Mouse (Mus musculus) Muller cell, postnatal 12 days (primary cell): ENCODE results near the gene Osbpl3.
A peak's percentile ranks its signal among the peaks of the same experiment; 100 is the strongest.

Experiments used
- DNase-seq: peaks from one replicate; pipeline ENCODE4 v3.0.0-alpha.2; 2015; ENCODE audit errors: inconsistent ontology term

The Osbpl3 gene

DNA sequence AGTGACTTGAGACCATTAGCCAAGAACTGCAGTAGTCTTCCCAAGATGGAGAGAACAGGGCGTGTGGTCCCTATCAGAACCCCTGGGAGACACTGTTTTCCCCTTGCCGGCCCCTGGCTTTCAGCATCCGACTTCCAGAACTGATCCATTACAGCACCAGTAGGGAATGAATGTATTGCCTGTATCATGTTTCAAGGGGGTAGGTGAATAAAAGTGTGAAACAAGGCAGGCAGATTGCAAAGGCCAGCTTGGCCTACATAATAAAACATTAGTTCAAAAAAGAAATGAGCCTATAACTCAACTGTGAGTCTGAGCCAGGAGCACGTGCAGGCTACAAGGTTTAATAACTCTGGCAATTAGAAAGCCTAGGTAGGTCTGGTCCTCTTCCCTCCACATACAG is 52.5 kb downstream of the Osbpl3 start:
- DNase-seq = no peak

DNA sequence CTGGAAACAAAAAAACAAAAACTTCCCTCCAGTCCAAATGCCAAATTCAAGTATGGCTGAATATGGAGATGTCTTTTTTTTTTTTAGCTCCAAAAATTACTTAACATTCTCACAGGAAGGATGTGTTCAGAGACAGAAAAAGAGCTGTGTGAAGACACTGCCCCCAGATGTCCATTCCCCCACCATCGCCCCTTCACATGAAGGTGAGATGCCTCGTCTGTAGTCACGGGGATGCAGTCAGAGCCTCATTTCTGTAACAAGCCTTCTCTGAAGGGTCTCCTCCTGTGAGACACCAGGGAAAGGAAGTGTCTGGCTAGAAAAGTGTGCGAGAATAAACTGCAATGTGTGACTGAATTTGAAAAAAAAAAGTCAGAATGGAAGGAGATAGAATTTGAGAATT is 53.1 kb downstream of the Osbpl3 start:
- DNase-seq = no peak

DNA sequence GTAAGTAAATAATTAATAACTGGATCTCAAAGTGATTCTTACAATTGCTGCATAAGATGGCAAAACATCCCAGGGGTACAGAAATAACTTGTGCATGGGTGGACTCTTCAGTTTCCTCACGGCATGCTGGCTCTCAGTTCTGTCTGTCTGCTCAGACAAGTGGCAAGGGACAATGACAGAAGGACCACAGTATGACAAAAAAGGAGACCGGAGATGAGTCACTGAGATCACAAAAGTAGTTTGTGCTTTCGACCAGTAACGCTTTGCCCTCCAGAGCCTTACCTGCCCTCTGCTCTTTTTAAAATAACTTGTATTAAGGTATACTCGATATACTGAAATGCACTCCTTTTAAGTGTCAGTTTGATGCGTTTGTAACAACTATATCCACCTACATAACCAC is 55.8 kb downstream of the Osbpl3 start:
- DNase-seq = no peak

DNA sequence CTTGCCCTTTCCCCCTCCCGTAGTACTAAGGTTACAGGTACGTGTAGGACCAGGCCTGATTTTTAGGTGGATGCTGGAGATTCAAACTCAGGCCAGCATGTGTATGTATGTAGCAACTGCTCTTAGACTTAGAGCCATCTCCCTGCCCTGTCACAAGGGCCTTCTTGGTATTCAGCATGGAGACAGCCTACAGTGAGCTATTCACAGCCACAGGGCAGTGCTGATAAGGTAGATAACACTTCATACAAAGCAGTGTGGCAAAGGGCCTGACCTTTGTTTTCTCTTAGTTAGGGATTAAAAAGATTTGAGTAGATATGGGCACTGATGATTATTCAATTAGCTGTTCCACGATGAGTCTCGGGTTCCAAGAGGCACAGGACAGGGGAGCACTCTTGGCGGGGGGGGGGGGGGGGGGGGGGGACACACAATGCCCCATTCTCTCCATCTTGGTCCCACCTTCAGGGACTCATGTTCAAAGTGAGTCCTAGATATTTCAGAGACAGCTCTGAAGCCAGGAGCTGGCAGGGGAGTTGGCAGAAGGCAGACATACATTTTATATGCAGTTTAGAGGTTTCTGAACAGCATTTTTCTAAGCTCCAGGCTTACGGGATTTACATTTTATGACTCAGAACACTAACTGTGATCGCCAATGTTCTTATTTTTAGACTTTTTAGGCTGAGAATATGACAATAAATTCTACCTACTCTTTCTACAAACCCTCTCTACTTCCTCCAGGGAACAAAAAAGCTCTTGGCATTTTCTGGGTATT is 56.4 kb downstream of the Osbpl3 start:
- DNase-seq = no peak

DNA sequence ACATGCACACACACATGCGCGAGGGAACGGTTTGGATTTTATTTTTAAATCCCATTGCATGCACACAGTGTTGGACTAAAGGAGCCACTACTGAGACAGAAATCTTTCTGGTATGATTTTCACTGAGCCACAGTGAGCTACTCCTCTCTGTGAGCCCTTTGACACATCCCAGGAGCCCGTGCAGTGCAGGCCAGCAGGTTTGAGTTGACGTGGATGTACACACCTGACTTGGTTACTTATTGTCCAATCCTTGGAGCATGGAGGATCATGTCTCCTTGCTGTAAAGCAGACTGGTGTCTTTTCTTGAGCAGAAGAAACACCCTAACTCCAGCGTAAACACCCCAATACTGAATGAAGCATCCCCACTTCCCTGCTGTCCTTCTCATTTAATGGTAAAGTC is 57.7 kb downstream of the Osbpl3 start:
- DNase-seq = no peak

DNA sequence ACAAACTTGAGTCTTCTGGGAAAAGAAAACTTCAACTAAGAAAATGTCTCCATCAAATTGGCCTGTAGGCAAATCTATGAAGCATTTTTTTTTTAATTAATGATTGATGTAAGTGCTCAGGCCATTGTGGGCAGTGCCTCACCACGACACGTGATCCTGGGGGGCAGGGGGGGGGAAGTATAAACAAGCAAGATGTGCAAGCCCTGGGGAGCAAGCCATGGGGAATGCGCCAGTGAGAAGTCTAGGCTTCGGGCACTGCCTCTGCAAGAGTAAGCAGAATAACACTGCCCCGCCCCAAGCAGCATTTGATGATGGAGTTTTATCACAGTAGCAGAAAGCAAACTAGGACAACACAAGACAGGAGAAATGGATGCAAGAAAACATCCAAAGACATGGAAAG is 58.9 kb downstream of the Osbpl3 start:
- peak; percentile 77 for DNase-seq

DNA sequence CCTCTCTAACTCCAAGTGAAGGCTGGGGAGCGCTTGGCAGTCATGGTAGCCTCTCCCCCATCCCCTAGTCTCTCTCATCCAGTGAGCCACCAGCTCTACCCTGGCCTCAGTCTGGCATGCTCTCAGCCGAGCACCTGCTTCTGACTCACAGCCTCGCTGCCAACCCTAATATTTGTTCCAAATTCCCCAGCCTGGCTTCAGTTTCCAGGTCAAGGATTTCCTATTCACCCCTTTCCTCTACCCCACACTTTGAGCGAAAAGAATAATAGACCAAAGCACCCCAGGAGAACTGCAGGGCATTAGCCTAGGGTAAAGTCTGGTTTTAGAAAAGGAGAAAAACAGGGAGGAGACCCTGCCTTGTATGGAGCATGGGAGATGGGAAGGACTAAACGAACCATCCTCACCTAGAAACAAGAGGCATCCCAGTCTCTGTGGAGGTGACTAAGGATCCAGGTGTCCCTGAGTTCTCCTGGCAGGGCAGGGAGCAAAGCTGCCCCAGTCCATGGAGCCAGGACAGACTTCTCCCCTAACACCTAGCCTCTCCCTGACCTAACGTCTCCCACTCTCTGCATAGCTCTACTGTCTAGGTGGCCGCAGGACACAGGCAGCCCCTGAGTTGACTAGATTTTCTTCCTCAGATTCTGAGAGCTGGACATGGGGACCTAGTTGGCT is 60.2 kb downstream of the Osbpl3 start:
- DNase-seq = peak; percentile 94

DNA sequence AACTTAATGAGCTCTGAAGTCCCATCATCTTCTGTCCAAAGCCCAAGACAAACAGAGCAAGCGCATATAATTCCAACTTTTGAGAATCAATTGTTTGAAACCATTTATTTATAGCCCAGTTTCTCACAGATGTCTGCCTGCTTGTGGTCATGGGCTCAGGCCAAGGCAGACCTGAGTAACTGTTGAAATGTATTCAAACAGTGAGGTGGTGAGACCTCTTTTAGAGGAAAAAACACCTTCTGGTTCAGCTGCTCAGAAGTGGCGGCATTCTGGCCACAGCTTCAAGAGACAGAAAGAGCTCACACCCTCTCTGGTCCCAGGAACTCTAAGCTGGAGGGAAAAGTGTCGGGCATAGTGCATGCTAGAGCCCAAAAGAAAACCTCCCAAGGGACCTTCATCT is 61.6 kb downstream of the Osbpl3 start:
- DNase-seq = peak; percentile 77

DNA sequence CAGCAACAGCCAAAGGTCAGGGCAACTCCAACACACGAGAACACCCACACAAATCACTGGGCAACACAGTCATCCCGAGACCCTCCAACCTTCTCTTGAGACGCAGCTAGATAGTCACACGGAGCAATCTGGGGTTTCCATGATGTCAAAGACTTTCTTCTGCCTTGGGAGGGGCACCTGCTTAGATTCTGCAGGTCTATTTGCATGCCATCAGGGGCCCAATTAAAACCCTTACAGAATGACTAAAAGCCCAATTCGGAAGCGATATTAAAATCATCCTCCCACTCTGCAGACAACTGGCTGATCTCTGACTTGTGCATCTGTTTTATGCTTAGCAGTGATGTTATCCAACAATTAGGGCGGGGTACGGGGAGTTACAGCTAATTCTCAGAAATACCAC is 62.0 kb downstream of the Osbpl3 start:
- peak; percentile 45 for DNase-seq

DNA sequence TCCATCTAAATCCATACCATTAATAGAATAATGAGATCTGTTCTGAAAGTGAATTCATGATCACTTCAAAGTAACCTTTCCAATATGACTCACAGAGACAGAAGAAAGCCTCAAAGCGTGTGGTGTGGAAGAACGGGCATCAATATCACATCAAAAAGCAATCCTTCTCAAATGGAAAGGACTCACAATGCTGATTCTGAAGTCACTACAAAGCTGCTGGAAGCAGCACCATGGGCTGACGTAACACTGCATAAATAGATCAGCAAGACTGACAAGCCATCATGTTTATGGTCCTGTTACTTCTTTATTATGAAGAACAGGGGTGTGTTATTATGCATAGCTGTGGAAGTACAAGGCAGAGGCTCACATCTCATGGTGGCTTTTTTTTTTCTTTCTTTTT is 64.0 kb downstream of the Osbpl3 start:
- no peak for DNase-seq

DNA sequence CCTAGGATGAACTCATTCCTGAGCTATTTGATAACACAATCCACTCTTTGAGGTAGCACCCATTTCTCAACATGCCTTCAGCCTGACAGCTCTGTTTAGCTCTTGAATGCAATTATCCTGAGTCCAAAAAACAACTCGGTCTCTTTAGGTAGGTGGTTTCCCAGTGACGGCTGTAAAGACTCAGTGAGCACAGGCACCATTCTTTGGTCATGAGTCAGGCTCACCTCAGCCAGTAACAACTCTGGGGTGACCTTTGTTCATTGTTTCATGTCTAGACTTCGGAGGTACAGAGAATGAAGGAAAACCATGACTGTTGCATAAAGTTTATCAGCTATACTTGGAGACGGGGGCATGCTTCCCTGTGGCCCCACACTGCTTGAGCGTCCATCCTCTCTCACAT is 65.7 kb downstream of the Osbpl3 start:
- DNase-seq = peak; percentile 92

DNA sequence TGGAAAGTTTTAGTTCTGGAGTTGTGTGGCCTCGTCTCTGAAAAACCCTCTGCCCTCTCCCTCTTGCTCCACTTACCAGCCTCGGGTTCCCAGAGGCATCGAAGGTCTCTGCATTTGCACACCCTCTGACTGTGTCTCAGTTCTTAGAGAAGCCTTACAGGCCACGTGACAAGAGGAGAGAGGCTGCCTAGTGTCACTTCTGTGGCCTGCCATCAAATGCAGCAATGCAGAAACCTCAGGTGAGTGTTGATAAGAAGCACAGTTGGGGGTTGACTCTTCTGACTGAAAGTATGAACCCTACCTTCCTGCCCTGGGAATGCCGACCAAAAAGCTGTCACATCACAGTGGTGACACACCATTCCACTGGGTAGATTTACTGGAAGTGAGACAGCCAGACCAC is 68.4 kb downstream of the Osbpl3 start:
- DNase-seq = no peak

DNA sequence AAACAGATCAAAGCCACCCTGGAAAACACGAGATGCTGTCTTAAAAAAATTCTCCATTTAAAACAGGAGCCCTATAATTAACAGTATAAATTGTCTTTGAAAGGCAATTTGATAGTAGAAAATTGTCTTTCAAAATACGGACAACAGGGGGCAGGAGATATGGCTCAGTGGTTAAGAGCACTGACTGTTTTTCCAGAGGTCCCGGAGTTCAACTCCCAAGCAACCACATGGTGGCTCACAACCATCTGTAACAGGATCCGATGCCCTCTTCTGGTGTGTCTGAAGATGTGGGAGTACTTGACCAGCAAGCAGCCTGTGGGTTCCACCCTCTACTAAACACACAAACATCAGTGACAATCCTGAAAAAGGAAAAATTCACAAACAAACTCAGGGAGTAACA is 69.5 kb downstream of the Osbpl3 start:
- DNase-seq = no peak

DNA sequence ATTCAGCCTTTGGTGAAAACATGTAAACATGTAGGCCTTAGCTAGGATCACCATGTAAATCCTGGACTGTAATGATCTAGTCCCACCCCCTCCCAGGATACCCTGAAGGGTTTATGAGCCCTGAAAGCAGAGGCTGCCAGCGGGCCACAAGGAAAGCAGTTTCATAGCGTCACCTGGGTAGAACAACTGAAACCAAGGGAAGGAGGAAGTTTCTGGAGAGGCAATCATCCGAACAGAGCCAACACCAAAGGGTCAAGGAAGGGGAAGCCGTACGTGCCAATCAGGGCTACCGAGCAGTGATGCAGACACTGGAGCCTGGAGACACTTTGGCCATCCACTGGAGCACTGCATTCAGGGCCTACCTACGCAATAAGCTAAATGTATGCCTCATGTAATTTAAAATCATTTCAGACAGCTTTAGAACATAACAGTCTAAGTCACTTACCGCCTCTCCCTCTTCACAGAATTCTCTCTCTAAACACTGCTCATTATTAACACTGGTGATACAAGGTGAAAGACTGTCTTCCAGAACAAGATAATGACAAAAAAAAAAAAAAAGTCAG is 70.5 kb downstream of the Osbpl3 start:
- DNase-seq = no peak

DNA sequence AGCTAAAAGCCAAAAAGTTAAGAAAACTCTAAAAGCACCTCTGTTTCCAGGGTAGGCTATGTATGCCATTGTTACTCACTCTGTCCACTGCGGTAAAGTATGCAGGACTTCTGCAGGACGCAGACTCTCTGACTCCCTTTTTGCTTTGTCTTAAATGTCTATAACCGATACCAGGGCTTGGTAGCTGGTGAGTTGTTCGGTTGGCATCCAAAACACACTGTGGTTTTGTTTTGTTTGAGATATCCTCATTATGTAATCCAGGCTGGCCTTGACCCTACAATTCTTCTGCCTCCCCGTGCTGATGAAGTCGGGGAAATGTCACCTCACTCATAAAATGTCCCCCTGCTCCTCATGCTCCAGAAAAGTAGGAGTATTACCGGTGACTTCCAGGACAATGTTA is 73.3 kb downstream of the Osbpl3 start:
- peak; percentile 78 for DNase-seq

DNA sequence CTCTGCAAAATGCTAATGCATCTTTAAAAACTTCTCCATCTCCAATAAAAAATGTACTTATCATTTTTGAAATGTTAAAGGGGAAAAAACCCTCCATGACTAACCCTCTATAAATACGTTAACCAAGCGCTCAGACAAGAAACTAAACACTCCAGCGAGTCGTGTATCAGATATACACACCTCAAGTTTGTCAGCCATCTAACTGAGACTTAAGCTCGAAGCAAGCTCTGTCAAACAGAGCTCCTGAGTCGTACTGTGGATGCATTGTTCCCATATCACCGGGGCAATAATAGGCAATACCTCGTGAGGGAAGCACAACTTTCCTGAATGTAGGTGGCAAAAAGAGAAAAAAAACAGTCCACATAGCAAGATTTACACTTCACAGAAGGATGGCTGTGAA is 73.8 kb downstream of the Osbpl3 start:
- DNase-seq = no peak

DNA sequence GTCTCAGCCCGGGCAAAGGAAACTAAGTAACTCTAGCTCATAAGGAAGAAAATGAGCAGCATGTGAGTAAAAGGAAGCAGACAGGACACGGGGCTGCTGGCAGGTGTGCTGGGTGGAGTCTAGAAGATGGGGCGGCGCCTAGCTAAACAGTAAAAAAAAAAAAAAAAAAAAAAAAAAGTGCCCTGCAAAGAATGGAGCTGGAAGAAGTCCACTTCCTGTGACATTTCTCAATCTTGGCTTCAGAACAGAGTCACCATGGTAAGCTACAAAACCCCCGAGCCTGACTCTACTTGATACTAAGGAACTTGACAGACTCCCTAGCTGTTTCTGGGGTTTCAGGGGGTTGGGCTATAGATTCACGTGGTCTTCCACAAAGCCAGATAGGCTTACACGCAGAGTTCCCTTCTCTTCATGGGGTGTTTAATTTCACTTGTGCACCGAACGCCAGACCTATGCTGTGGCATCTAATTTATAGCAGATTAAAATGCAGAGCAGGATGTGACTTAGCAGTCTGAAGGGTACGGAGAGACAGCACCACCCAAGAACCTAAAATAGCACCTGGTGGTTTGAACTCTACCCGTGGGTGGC is 74.4 kb downstream of the Osbpl3 start:
- DNase-seq = no peak

DNA sequence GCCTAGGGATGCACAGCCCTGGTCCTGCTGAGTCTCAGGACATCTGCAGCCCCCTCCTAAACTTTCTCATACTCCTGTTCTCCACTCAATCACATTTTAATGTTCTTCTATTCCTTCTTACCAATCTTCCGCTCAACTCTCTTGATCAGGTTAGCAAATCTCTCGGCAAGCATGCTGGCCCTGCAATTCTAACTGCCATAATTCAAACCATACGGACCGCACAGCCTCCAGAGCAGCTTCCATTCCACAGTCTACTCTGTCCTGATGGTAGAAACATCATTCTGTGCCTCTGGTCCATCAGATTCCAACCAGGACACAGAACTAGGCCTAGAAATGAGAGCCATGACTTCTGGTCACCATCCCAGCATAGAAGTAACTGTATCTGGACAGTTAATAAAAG is 76.3 kb downstream of the Osbpl3 start:
- DNase-seq = no peak

DNA sequence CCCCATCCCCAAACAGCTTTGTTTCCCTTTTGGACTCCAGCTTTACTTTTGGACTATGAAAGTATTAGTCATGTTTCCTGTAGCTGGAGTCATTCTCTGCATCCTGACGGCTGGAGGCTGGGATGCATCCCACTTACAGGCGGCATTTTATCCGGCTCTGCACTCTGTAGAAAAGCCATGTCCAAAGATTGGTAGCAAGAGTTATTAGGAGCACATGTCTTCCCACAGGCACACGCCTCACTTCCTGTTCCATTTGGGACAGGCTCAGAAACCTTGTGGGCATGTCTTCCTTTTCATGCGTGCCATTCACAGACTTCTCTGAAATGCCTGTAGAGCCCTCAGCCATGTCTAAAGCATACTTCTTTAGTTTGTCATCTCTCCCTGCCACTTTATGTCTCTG is 76.9 kb downstream of the Osbpl3 start:
- peak; percentile 85 for DNase-seq

DNA sequence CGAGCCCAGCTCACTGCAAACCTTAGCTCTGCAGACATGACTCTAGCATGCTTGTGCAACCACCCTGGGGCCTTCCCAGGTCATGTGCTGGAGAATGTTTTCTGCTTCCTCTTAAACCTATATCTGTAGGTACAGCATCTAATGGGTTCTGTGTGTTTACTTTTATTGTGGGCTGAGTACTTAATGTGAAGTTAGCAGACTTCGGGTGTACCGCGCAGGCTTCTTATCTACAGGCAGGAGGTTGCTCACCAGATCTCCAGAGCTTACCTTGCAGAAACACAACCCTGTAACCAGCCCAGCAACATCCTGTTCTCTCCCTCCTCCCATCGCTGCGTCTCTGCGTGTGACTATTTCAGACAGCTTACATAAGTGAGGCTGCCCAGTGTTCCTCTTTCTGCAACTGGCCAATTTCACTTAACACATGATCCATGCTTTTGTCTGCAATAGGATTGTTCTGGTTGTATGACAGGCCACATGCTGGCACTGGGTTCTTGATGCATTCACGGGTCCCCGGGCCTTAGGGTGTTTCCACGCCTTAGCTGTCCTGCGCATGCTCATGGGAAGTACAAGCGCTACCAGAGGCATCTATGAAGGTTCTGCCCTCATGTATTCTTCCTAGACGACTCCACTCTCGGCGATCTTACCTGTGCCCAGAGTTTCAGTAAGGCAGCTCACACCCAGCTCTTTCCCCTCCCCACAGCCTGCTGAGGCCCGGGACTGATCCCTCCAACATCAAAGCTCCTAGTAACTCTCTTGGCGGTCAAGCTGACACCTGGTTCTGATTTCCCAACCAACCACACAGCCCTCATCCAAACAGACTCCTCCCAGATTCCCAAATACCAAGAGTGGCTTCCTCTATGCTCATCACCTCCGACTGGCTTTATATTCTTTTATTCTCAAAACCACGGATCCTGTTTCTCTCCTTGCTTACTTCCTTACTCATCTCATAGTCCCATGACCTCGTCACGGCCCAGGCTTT is 78.0 kb downstream of the Osbpl3 start:
- no peak for DNase-seq

DNA sequence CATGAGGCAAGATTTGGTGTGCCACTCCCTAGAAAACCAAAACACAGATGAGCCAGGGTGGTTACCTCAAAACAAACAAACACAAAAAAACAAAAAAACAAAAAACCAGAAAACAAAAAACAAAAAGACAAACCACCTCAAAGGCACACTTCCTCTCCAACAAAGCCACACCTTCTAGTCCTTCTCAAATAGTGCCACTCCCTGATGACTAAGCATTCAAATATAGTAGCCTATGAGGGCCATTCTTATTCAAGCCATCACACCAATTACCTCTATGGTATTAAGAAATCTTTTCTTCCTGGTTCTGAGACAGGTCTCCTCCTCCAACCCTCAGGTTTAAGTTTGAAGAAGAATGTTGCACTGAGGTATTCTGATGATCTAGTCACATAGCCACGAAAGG is 79.3 kb downstream of the Osbpl3 start:
- DNase-seq = no peak
